Mouse (Mus musculus) forebrain, postnatal 0 days (tissue): ENCODE measurements at regions not wholly inside any gene's neighbourhood (a gene's known extent, or its start where the extent isn't known, plus 50 kb on each side); places are given as distances from the start of the nearest gene placed in this dataset.
"Not testable (repeated sequence)": the region's sequence is repeated elsewhere in the genome, so short reads cannot be mapped to it uniquely, and the experiment has no call there.

Experiments
- ATAC-seq: fragments of 200-750 bp; cut with Nextera tagmentation; 2 replicates; pipeline ENCODE4 v1.8.0; 2017; ENCODE audit warnings: mild to moderate bottlenecking, moderate library complexity
- DNase-seq: peaks from one replicate; pipeline ENCODE4 v3.0.0-alpha.2; 2015
- H3K27ac ChIP-seq: fragments of 300-500 bp; sonication (generic); 2 replicates; pipeline ENCODE4 v1.5.1; 2014; ENCODE audit warnings: low read depth, mild to moderate bottlenecking, antibody characterized with exemption, low read length, moderate library complexity, mixed read lengths
- H3K27me3 ChIP-seq: fragments of 300-500 bp; sonication (generic); 2 replicates; pipeline ENCODE4 v1.6.1; 2014; ENCODE audit warnings: mild to moderate bottlenecking, low read length, mixed read lengths; ENCODE audit not compliant: insufficient read depth
- H3K36me3 ChIP-seq: fragments of 300-500 bp; sonication (generic); 2 replicates; pipeline ENCODE4 v1.6.1; 2014; ENCODE audit warnings: mild to moderate bottlenecking, moderate library complexity; ENCODE audit not compliant: insufficient read depth
- H3K4me1 ChIP-seq: fragments of 300-500 bp; sonication (generic); 2 replicates; pipeline ENCODE4 v1.6.1; 2014; ENCODE audit warnings: antibody characterized with exemption; ENCODE audit not compliant: insufficient read depth
- H3K4me2 ChIP-seq: fragments of 300-500 bp; sonication (generic); 2 replicates; pipeline ENCODE4 v1.6.1; 2014; ENCODE audit warnings: low read depth, mild to moderate bottlenecking, moderate library complexity
- H3K4me3 ChIP-seq: fragments of 300-500 bp; sonication (generic); 2 replicates; pipeline ENCODE4 v1.5.1; 2014; ENCODE audit warnings: low read depth, low read length, mixed read lengths
- H3K9ac ChIP-seq: fragments of 300-500 bp; sonication (generic); 2 replicates; pipeline ENCODE4 v1.6.1; 2014; ENCODE audit warnings: mild to moderate bottlenecking
- H3K9me3 ChIP-seq: fragments of 300-500 bp; sonication (generic); 2 replicates; pipeline ENCODE4 v1.6.1; 2016; ENCODE audit warnings: low read length
- CTCF ChIP-seq: sonication (generic); IDR thresholded peaks from 2 replicates; pipeline ENCODE4 v1.5.1; 2016; ENCODE audit warnings: antibody characterized with exemption, control low read depth, low read depth
- WGBS: fragments of 180-500 bp; shearing (Covaris S2); extraction: QIAGEN DNeasy Blood & Tissue Kit; methylation state at CpG from one replicate; pipeline ENCODE4 v1.1.7; 2014; 5-methylcytosine and 5-hydroxymethylcytosine counted together

- ATAC-seq = not testable (repeated sequence)
These were observed 352.3 kb upstream of the Tmco5 start for GRCm38 (mm10) chr2:116526203-116526602.

GRCm38 (mm10) chr2:116536453-116536852, 342.0 kb upstream of the Tmco5 start:
- no peak overlapping the region for H3K27ac ChIP-seq
- no peak for DNase-seq
- no peak for TF ChIP-seq CTCF
- H3K4me2 ChIP-seq = no peak overlapping the region
- no peak overlapping the region for H3K4me3 ChIP-seq
- 90% methylated on average over 1 of the region's 1 CpGs for WGBS
- H3K9ac ChIP-seq = no peak overlapping the region
- H3K4me1 ChIP-seq = no peaks in the 10 kb centered on the region
- no peaks in the 10 kb centered on the region for H3K36me3 ChIP-seq
- ATAC-seq = no peak
- no peaks in the 10 kb centered on the region for H3K27me3 ChIP-seq
- H3K9me3 ChIP-seq = peaks cover 7% of the 10 kb centered on the region; the same call in 1 of the 2 replicates

More at GRCm38 (mm10) chr2:116526203-116526602, 352.3 kb upstream of the Tmco5 start:
- not testable (repeated sequence) for H3K9ac ChIP-seq, H3K36me3 ChIP-seq, H3K27ac ChIP-seq, H3K4me2 ChIP-seq, H3K9me3 ChIP-seq, H3K4me1 ChIP-seq, H3K4me3 ChIP-seq, H3K27me3 ChIP-seq, DNase-seq
- WGBS = 63% methylated on average over 1 of the region's 3 CpGs

GRCm38 (mm10) chr2:116559350-116559749, 319.1 kb upstream of the Tmco5 start:
- TF ChIP-seq CTCF = no peak
- ATAC-seq (no peak), DNase-seq (no peak)
- Histone ChIP-seq H3K27me3 (no peaks in the 10 kb centered on the region), H3K4me1 (no peaks in the 10 kb centered on the region), H3K4me2 (no peak overlapping the region), H3K27ac (no peak overlapping the region), H3K9me3 (no peaks in the 10 kb centered on the region), H3K4me3 (no peak overlapping the region), H3K36me3 (no peaks in the 10 kb centered on the region), H3K9ac (no peak overlapping the region)

GRCm38 (mm10) chr2:116583989-116584388, 294.5 kb upstream of the Tmco5 start:
- no peak for DNase-seq
- no peak for ATAC-seq
- WGBS = 21% methylated on average over 2 of the region's 2 CpGs
- no peaks in the 10 kb centered on the region for H3K27me3 ChIP-seq
- H3K4me2 ChIP-seq = no peak overlapping the region
- no peaks in the 10 kb centered on the region for H3K4me1 ChIP-seq
- H3K9ac ChIP-seq = no peak overlapping the region
- H3K36me3 ChIP-seq = no peaks in the 10 kb centered on the region
- no peak overlapping the region for H3K4me3 ChIP-seq
- H3K27ac ChIP-seq = no peak overlapping the region
- no peaks in the 10 kb centered on the region for H3K9me3 ChIP-seq
- TF ChIP-seq CTCF = no peak

- no peaks in the 10 kb centered on the region for H3K4me1 ChIP-seq
- no peaks in the 10 kb centered on the region for H3K9me3 ChIP-seq
- no peaks in the 10 kb centered on the region for H3K27me3 ChIP-seq
- no peak overlapping the region for H3K9ac ChIP-seq
- no peak for TF ChIP-seq CTCF
- H3K36me3 ChIP-seq = no peaks in the 10 kb centered on the region
- H3K4me3 ChIP-seq = no peak overlapping the region
- H3K4me2 ChIP-seq = no peak overlapping the region
- no peak for DNase-seq
- H3K27ac ChIP-seq = no peak overlapping the region
- no peak for ATAC-seq
- 82% methylated on average over 11 of the region's 11 CpGs for WGBS
These were observed 292.1 kb upstream of the Tmco5 start for GRCm38 (mm10) chr2:116586203-116586959.

- H3K27ac ChIP-seq = no peak overlapping the region
- TF ChIP-seq CTCF = no peak
- no peak overlapping the region for H3K9ac ChIP-seq
- ATAC-seq = no peak
- H3K36me3 ChIP-seq = no peaks in the 10 kb centered on the region
- no peaks in the 10 kb centered on the region for H3K27me3 ChIP-seq
- no peak overlapping the region for H3K4me3 ChIP-seq
- WGBS = 32% methylated on average over 5 of the region's 5 CpGs
- no peaks in the 10 kb centered on the region for H3K4me1 ChIP-seq
- H3K4me2 ChIP-seq = no peak overlapping the region
- no peak for DNase-seq
- no peaks in the 10 kb centered on the region for H3K9me3 ChIP-seq
These were observed 272.6 kb upstream of the Tmco5 start for GRCm38 (mm10) chr2:116605869-116606268.

GRCm38 (mm10) chr2:116639935-116640334, 238.6 kb upstream of the Tmco5 start:
- TF ChIP-seq CTCF = no peak
- Histone ChIP-seq H3K9me3 (no peaks in the 10 kb centered on the region), H3K4me3 (no peak overlapping the region), H3K27me3 (no peaks in the 10 kb centered on the region), H3K4me2 (no peak overlapping the region), H3K36me3 (no peaks in the 10 kb centered on the region), H3K27ac (no peak overlapping the region), H3K9ac (no peak overlapping the region), H3K4me1 (no peaks in the 10 kb centered on the region)
- no peak for ATAC-seq
- 62% methylated on average over 5 of the region's 5 CpGs for WGBS
- DNase-seq = no peak
